In genomic region chr13:8744565-8744964, GRCm38 (mm10) we compare ENCODE assay signal across 8 mouse cellular contexts.
DNase-seq lines count a peak whose midpoint lies in the region; ATAC-seq and TF ChIP-seq lines count a peak whose summit lies in the region.

No protein-coding gene starts in this region.

- H3K36me3 ChIP-seq in thymus, adult 2 months (ENCODE audit: control insufficient read depth, insufficient read depth, low read length): no peaks in the 10 kb centered on the region
- H3K36me3 ChIP-seq in lung, embryonic 14.5 days (ENCODE audit: insufficient read depth): no peaks in the 10 kb centered on the region

- ATAC-seq in lung, embryonic 14.5 days (ENCODE audit: insufficient read depth): no peak

- H3K4me1 ChIP-seq in thymus, adult 2 months (replicated peaks; ENCODE audit: control insufficient read depth, insufficient read depth, low read length): peaks cover 6% of the 10 kb centered on the region
- H3K4me1 ChIP-seq in lung, embryonic 14.5 days (ENCODE audit: insufficient read depth): no peaks in the 10 kb centered on the region

- no peaks in the 10 kb centered on the region for H3K27me3 ChIP-seq in thymus, adult 2 months (ENCODE audit: control insufficient read depth, insufficient read depth, low read length)
- H3K27me3 ChIP-seq in lung, embryonic 14.5 days (ENCODE audit: insufficient read depth, low read length): no peaks in the 10 kb centered on the region

- no peak overlapping the region for H3K4me3 ChIP-seq in thymus, adult 2 months (ENCODE audit: control insufficient read depth, insufficient read depth, low read length)
- no peak overlapping the region for H3K4me3 ChIP-seq in lung, embryonic 14.5 days (ENCODE audit: low read depth, low read length)

- TF ChIP-seq CTCF in thymus, adult 2 months (IDR thresholded peaks at IDR 0.05; ENCODE audit: borderline replicate concordance, control insufficient read depth, extremely low read depth, insufficient read depth, low read length, poor library complexity): no peak
- peak; percentile 62 for TF ChIP-seq CTCF in lung, embryonic 14.5 days (IDR thresholded peaks at IDR 0.05; ENCODE audit: low read depth)

- WGBS in thymus, adult 2 months: 66% methylated on average over 3 of the region's 3 CpGs
- 36% methylated on average over 3 of the region's 3 CpGs for WGBS in lung, embryonic 14.5 days

- H3K27ac ChIP-seq in thymus, adult 2 months (ENCODE audit: control insufficient read depth, insufficient read depth, low read length): no peak overlapping the region
- H3K27ac ChIP-seq in lung, embryonic 14.5 days (ENCODE audit: low read depth): no peak overlapping the region

- no peaks in the 10 kb centered on the region for H3K9me3 ChIP-seq in lung, embryonic 14.5 days (ENCODE audit: low read depth, low read length)

- peak; percentile 7 for DNase-seq in heart, adult 8-10 months (ENCODE audit: low spot score)
- DNase-seq in heart, adult 9 months (ENCODE audit: low spot score in 2 of 2): no peak
- peak; percentile 17 for DNase-seq in thymus, adult 2 months
- DNase-seq in thymus, adult 18-20 months: no peak
- peak; percentile 47 to 61 for DNase-seq in cerebellum, postnatal 10 days
- DNase-seq in lung, embryonic 14.5 days: peak; percentile 73
- DNase-seq in urinary bladder, postnatal 25 days (ENCODE audit: low spot score): no peak
- no peak for DNase-seq in ovary, postnatal 36 days (ENCODE audit: low spot score)

- no peak overlapping the region for H3K4me2 ChIP-seq in lung, embryonic 14.5 days

- TF ChIP-seq POLR2A in thymus, adult 2 months (IDR thresholded peaks at IDR 0.05; ENCODE audit: control insufficient read depth, extremely low read depth, insufficient read depth, low read length, poor library complexity): no peak

- no peak overlapping the region for H3K9ac ChIP-seq in lung, embryonic 14.5 days

Comparison
In these comparisons a context has a peak if more than half of its experiments do, and no peak if none do; other contexts are left out.
1. DNase-seq: peak in heart, adult 8-10 months (single experiment), thymus, adult 2 months (single experiment), cerebellum, postnatal 10 days (2 of 2) and lung, embryonic 14.5 days (single experiment); none in heart, adult 9 months (0 of 2), thymus, adult 18-20 months (0 of 2), urinary bladder, postnatal 25 days (single experiment) and ovary, postnatal 36 days (single experiment).